Mouse (Mus musculus): ENCODE data around the gene Ebi3. TPM values are rescaled to one million over a fixed set of nuclear protein-coding genes. Genes with fewer than 3 reads are reported as not detected.

The Ebi3 gene
- total RNA-seq, 2 experiments from 2014 or later = 0.78 to 1.6 TPM

DNA sequence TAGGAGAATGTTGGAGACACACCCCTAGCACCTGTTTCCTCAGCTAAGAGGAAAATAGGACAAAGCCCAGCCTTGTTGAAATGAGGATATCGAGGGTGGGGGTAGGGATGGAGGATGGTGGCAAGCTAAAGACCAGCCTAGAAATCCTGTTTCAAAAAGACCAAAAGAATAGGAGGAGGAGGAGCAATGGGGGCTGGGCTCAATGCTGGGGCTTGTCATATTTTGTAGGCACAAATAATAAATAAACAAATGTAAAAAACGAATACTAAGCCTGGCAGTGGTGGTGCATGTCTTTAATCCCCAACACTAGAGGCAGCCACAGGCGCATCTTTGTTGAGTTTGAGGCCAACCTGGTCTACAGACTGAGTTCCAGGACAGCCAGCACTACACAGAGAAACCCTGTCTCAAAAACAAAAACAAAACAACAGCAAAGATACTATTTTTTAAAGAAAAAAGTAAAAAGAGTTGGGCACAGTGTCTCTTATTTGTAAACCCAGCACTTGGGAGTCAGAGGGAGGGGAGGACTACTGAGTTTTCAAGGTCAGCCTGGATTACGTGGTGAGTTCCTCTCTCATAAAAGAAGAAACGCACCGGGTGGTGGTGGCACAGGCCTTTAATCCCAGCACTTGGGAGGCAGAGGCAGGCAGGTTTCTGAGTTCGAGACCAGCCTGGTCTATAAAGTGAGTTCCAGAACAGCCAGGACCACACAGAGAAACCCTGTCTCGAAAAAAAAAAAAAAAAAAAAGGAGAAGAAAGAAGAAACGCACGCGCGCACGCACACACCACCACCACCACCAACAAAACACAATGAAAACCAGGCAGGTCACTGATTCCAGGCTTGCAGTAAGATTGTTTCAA, 5.5 kb downstream of the Ebi3 start:
- DNase-seq = no peak
- intact Hi-C loops (cut with DNase I) = loop anchor here (2.0 to 5.0 kb wide), 4 partner anchors 49 to 293 kb away; partner anchors contain the start of genes Mpnd, Sh3gl1 and Stap2

DNA sequence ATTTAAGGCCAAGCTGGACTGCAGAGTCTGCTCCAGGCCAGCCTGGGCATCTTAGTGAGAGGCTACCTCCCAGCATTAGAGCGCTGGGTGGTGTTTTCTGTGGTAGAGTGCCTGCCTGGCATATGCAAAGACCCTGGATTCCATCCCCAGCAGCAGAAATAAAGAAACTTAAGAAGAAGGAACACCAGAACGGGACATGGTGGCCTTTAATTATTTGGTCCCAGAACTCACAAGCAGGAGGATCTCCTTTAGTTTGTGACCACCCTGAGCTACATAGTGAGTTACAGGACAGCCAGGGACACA, 6.1 kb downstream of the Ebi3 start:
- intact Hi-C loops (cut with DNase I) = loop anchor here (5.0 kb wide), 3 partner anchors 49 to 256 kb away; partner anchors contain the start of genes Mpnd, Sh3gl1 and Stap2
- DNase-seq = no peak

DNA sequence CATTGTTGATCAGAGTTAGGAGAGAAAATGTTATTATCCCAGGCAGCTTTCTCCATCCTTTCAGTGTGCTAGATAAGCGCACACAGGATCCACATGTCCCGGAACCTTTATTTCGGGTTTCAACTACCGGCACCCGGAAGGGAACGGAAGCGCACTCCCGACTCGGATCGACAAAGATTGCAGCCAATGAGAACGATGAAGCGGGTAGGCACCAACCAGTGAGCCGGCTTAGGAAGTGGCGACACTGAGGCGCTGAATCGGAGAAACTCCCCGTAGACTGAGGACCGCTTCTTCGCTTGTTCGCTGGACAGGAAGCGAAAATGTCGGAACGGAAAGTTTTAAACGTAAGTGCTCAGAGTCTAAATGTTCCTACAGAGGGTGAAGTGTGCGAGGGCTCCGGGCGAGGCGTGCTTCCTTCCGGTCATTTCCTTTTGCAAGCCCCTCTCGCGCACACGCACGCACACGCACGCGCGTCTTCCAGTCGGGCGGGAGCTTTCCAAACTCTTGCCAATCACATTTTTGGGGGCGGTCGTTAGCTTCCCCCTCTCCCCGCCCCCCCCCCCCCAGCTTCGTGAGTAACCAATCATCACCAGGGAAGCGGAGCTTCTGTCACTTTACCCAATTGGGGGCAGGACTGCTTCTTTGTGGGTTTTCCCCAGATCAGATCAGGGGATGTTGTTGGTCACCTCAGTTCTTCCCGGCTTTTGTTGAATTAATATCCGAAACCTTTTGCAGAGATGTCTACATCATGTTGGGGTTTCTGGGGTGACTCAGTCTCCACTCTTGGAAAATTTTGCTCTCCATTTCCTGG, 6.7 kb downstream of the Ebi3 start, which contains the start of gene Yju2:
TSS of gene Yju2 (plus strand) at position 182 of the 811 bp plus-strand sequence.
- intact Hi-C loops (cut with DNase I) = loop anchor here (5.0 kb wide), 3 partner anchors 48 to 257 kb away; partner anchors contain the start of genes Mpnd, Sh3gl1 and Stap2
- DNase-seq = peak; percentile 93 to 95

DNA sequence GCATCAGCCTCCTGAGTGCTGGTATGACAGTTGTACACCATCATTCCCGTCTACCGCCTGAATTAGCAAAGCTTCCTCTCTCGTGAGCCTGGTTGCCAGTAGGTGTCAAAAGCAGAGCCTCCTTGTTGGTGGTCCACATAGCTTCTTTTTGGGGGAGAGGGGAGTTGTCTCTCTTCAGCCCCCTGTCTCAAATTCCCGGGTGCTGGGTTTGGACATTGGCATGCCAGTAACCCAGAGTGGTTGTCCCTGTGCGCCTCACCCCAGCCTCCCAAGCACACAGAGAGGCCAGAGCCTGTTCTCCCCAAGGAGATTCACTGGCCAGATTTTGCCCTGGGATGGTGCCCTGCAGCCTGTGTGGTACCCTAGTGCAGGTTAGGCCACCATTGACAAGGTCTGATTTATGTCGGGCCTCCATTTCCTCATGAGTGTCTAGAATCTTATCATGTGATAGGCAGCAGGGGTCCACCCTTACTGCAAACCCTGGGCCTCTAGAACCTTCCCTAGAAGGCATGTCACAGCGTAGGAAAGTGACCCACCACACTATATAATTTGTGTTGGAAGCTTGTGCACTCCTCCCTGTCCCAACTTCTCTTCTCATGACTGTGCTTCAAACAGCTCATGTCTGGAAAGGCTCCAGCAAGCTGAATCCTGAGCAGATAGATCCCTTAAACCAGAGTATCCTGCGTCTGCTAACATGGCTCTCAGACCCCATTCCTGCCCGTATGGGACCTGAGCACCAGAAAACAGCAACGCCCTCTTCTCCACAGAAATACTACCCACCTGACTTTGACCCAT, 7.7 kb downstream of the Ebi3 start:
- intact Hi-C loops (cut with DNase I) = loop anchor here (5.0 kb wide), 3 partner anchors 47 to 258 kb away; partner anchors contain the start of genes Mpnd, Sh3gl1 and Stap2
- DNase-seq = no peak

DNA sequence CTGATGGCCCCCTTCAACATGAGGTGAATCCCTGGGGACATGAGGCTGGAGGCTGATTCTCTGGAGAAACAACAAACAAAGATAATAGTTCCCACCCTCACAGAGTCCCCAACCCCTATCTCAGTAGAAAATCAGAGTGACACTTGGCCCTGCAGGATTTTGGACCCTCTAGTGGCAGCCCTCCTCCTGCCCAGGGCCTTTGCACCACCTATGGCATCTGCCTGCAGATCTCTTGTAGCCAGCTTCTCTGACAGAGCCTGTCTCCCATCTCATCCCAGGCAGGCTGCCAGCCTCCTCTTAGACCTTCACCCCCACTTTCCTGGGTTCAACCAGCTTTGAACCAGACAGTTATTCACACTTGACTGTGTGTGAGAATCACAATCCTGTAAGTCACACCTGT, 8.4 kb downstream of the Ebi3 start:
- intact Hi-C loops (cut with DNase I) = no loop called here
- no peak for DNase-seq

DNA sequence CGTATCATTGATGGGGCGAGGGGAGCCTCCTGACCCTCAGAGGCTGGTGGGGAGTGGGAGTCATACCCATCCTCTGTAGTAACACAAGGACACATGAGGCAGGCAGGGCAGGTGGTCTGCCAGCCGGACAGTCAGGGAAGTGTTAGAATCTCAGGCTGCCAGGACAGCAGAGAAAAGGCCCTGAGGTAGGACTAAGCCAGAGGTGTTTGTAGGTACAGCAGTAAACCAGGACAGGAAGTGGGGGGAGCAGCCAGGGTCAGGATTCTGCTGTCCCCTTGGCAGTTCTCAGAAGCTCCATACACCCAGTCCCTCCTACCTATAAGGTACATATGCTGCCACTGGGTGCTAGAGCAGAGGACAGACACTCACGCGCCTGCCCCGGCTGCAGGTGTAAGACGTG, 9.2 kb downstream of the Ebi3 start:
- intact Hi-C loops (cut with DNase I) = no loop called here
- DNase-seq = peak in 1 of 2 experiments; percentile 1

DNA sequence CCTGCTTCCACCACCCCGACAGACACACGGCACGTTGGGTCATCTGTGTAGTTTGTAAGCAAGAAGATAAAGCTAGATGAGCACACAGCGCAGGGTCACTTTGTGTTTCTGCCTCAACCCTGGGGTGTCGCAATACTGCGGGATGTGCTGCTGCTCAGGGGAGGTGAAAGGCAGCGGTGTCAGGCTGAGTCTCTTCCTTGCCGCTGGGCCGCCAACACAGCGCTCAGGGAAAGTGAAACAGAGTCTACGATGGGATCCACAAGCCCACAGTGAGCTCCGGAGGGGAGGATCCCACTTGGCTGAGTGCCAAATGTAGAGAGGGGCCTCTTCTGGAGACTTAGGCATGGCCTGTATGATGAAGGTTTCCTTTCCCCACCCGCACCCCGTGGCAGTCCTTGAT, 10.7 kb downstream of the Ebi3 start:
- intact Hi-C loops (cut with DNase I) = no loop called here
- DNase-seq = peak in 1 of 2 experiments; percentile 2

DNA sequence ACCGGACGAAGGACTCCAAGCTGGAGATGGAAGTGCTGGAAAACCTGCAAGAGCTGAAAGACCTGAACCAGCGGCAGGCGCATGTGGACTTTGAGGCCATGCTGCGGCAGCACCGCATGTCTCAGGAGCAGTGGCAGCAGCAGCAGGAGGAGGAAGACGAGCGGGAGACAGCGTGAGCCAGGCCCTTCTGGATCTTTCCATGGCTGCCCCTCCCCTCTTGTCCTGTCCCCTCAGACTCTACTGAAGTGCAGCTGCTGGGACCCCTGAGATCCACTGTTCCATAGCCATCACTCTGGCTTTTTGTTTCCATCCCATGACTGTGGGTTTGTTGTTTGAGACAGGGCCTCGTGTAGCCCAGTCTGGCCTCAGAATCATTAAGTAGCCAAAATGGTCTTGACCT, 12.1 kb downstream of the Ebi3 start:
- DNase-seq = no peak
- intact Hi-C loops (cut with DNase I) = no loop called here

DNA sequence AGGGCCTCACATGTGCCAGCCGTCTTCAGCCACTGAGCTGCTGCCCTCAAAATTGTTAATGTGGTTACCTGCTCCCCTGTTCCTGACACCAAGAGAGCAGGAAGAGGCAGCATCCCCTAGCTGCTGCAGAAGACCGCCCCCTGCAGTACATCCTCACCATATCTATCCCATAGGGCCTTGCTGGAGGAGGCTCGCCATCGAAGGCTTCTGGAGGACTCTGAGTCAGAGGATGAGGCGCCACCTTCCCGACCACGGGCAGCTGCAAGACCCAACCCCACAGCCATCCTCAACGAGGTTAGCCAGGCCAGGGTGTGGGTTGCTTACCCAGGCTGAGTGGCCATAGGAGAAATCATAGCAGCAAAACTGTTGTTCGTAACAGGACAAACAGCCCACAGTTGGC, 12.6 kb downstream of the Ebi3 start:
- intact Hi-C loops (cut with DNase I) = no loop called here
- no peak for DNase-seq

DNA sequence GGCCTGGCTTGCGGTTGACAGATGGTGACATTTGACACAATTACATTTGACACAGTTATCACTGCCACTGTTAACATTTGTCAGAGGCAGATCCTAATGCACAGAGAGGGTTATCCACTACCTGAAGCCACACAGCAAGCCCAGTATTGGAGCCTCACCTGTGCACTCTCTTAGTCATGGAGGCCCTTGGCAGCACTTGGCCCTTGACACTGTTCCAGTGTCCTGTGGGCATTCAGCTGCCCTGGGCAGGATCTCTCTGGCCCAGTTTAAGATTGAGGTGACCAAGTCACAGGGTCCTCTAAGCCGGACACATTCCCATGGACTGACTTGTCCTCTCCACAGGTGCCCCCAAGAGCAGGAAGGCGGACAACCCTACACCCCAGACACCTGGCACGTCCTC, 14.7 kb downstream of the Ebi3 start:
- no peak for DNase-seq
- intact Hi-C loops (cut with DNase I) = no loop called here

DNA sequence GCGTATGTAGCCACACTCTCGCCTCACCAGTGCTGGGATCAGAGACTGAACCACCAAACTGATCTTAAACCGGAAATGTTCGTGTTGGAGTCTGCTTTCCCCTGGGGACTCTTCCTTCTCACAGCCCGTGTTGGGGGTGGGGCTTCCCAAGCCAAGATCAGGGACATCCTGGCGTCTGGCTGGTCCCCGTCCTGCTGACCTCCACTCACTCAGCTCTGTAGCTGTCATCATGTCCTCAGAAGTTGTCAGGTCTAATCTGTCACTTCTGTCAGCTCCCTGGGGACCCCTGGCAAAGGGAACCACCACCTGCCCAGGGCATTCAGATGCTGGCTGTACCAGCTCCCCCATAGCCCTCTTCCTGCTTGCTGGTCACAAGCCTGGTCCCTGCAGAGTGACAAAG, 15.8 kb downstream of the Ebi3 start:
- intact Hi-C loops (cut with DNase I) = no loop called here
- peak in 1 of 2 experiments; percentile 31 for DNase-seq

DNA sequence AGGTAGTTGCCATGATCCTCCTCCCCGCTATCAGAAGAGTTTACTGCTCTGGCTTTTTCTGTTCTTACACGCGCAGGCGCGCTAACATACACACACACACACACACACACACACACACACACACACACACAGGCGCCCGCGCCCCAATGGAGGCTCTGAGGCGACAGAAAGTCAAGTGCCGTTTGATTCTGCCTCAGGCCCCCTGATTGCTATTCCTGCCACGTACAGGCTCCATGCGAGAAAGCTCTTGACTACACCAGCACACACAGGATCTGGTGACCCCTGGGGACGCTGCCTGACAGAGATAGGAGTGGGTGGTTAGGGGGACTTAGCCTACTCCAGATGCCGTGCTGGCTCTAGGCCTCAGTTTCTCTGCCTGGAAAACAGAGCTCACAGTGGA, 17.1 kb downstream of the Ebi3 start:
- intact Hi-C loops (cut with DNase I) = no loop called here
- no peak for DNase-seq

DNA sequence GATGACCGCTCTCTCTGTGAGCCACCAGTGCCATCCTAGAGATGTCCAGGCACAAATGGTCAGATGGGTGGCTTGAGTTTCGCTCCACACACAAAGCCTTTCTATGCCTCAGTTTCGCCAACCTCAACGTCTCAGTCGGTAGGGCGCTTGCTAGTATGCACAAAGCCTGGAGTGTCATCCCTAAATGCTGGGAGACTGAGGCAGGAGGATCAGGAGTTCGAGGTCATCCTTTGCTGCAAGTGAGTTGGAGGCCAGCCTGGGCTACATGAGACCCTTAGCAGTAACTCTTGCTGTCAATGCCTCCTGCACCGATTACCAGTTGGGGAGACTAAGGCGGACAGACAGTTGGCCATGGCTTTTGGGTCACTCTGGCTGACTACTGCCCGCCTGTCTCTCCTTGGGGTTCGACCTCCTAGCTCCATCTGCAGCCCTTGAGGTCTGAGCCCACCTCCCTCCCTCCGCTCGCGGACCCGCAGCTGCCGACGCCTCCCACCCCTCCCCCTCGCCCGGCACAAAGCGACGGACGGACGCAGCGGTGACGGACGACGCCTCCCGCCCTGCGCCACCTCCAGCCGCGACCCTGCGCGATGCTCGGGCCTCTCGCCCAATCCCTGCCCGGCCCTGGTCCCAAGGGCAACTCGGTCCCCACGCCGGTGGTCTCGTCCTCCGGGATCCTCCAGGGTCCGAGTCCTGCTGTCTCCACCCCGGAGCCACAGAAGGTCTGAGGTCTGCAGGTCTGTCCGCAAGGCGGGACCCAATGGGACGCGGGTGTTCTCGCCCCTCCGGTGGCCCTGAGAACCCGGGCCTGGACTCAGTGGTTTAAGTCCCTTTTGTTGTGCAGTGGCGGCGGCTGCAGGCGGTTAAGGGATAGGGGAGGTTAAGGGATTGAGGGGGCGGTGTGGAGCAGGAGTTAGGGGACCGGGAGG, 17.8 kb downstream of the Ebi3 start, which contains the start of gene Shd:
TSS of gene Shd (plus strand) at position 502 of the 926 bp plus-strand sequence.
- intact Hi-C loops (cut with DNase I) = no loop called here
- DNase-seq = peak in 1 of 2 experiments; percentile 24

DNA sequence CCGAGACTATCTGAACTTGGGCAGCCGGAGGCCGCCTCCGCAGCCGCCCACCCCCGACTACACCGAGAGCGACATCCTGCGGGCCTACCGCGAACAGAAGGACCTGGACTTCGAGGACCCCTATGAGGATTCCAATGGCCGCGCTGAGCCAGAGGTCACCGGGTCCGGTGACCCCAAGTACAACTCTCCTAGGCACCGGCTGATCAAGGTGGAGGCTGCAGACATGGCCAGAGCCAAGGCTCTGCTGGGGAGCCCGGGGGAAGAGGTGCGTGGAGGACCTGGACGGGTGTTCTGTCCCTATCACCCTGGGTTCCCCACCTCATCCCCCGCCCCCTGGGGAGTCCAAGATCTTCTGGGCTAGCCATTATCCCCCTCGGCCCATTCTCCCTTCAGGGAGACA, 19.0 kb downstream of the Ebi3 start:
- no peak for DNase-seq
- intact Hi-C loops (cut with DNase I) = no loop called here

DNA sequence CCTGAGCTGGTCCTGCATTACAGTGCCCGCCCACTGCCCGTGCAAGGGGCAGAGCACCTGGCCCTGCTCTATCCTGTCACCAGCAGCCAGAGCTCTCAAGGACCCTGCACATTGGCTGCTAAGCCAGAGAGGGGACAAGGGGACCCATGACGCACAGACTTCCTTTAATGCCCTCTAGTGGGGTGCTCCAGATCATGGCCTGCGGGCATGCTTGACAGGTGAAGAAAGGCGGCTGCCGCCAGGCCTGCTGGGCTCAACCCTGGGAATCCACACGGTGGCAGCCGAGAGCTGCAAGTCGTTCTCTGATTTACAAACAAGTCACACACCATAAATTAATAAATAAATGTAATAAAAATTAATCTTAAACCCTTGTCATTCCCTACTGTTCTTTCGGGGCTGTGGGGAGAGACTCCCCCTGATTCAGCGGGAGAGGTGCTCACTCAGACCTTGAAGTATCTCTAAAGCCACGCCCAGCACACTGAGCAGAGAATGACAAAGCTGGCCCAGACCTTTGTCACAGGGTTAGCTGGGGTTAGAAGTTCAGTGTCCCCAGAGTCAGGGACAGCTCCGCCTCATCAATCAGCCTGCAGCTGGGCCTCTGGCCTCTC, 23.9 kb downstream of the Ebi3 start:
- intact Hi-C loops (cut with DNase I) = loop anchor here (1.0 kb wide), 1 partner anchor 34 kb away; no protein-coding TSS in a partner anchor

DNA sequence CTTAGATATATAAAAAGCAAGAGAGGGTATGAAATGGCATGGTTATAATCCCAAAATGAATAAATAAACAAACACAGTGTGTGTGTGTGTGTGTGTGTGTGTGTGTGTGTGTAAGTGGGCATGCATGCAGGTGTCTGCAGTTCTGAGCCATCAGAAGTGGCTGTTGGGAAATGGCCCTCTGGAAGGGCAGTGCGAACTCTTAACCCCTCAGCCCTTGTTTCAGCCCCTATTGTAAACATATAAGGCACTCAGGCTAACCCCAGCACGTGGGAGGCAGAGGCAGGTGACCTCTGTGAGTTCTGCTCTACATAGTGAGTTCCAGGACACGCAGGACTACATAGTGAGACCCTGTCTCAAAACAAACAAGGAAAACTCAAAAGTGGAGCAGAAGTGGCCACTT, 24.9 kb downstream of the Ebi3 start:
- intact Hi-C loops (cut with DNase I) = no loop called here
- no peak for DNase-seq

More for the DNA sequence above, 23.9 kb downstream of the Ebi3 start:
- DNase-seq = peak; percentile 74 to 83

DNA sequence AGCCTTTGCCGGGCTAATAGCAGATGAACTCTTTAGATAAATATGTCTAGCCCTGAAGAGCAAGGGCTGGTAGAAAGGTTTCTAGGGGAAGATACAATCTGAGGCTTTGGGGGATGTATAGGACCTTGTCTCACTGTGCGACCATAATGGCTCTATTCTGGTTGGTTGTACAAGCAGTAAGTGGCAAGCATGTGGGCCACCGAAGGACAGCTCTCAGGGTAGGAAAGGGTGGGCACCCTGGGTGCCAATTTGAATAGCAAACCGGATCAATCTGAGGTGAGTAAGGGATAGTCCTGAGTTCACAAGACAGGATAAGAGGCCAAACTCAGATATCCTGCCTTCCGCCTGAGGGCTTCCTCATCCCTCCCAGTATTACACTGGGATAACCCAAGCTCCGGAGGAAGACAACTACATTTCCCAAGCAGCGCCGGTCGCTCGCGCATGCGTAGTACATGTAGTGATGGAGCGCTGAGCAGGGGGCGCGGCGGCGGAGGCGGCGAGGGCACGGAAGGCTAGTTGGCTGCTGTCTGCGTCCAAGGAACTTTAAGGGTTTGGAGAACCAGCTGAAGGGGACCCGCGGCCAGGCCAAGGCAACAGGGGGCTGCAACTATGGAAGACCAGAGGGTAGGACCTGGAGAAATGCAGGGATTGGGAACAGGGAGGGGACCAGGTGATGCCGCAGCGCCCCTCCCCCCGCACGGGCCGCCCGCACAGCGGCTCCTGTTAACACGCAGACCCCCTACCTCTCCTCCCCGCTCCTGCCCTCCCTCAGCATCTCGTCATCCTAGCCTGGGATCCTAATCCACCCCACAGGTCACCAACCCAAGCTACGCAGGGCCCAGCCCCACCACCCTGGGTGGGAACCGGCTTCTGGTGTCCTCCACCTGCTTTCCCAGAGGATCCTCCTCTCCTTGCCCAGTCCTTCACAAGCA, 33.9 kb downstream of the Ebi3 start, which contains the start of gene Fsd1:
TSS of gene Fsd1 (plus strand) at position 480 of the 932 bp plus-strand sequence.
- DNase-seq = peak; percentile 23 to 44
- intact Hi-C loops (cut with DNase I) = no loop called here

Data from heart, postnatal 36 days (tissue).